Mouse (Mus musculus): ENCODE measurements around the gene Oma1.

The Oma1 gene

GRCm38 (mm10) chr4:103313587-103314525 lies at the start of gene Oma1:
Gene Oma1 (plus strand): TSS chr4:103313812.
- DNase-seq (ENCODE audit: low spot score): peak; percentile 99

- peak; percentile 54 for DNase-seq (ENCODE audit: low spot score)
These were observed 49.7 kb upstream of the Oma1 start for GRCm38 (mm10) chr4:103263812-103264396.

GRCm38 (mm10) chr4:103265166-103265565 lies 48.4 kb upstream of the Oma1 start:
- no peak for DNase-seq (ENCODE audit: low spot score)

- DNase-seq (ENCODE audit: low spot score): no peak
These were observed 44.3 kb upstream of the Oma1 start for GRCm38 (mm10) chr4:103269336-103269735.

GRCm38 (mm10) chr4:103273021-103273420 lies 40.6 kb upstream of the Oma1 start:
- DNase-seq (ENCODE audit: low spot score): no peak

- no peak for DNase-seq (ENCODE audit: low spot score)
These were observed 25.3 kb upstream of the Oma1 start for GRCm38 (mm10) chr4:103288342-103288741.

GRCm38 (mm10) chr4:103290763-103291162 lies 22.8 kb upstream of the Oma1 start, which contains the start of gene 4921539E11Rik:
Gene 4921539E11Rik (minus strand): TSS chr4:103290863.
- no peak for DNase-seq (ENCODE audit: low spot score)

GRCm38 (mm10) chr4:103299342-103299741 lies 14.3 kb upstream of the Oma1 start:
- no peak for DNase-seq (ENCODE audit: low spot score)

- DNase-seq (ENCODE audit: low spot score): no peak
These were observed 9.8 kb upstream of the Oma1 start for GRCm38 (mm10) chr4:103303851-103304250.

- DNase-seq (ENCODE audit: low spot score): no peak
These were observed 906 bp downstream of the Oma1 start for GRCm38 (mm10) chr4:103314526-103314910.

- no peak for DNase-seq (ENCODE audit: low spot score)
These were observed 2.2 kb downstream of the Oma1 start for GRCm38 (mm10) chr4:103315861-103316260.

GRCm38 (mm10) chr4:103321461-103321860 lies 7.8 kb downstream of the Oma1 start:
- DNase-seq (ENCODE audit: low spot score): no peak

GRCm38 (mm10) chr4:103324688-103325451 lies 11.3 kb downstream of the Oma1 start:
- no peak for DNase-seq (ENCODE audit: low spot score)

- DNase-seq (ENCODE audit: low spot score): no peak
These were observed 13.4 kb downstream of the Oma1 start for GRCm38 (mm10) chr4:103326994-103327393.

- DNase-seq (ENCODE audit: low spot score): no peak
These were observed 15.7 kb downstream of the Oma1 start for GRCm38 (mm10) chr4:103329348-103329747.

- no peak for DNase-seq (ENCODE audit: low spot score)
These were observed 21.5 kb downstream of the Oma1 start for GRCm38 (mm10) chr4:103335134-103335533.

GRCm38 (mm10) chr4:103340726-103341125 lies 27.1 kb downstream of the Oma1 start:
- DNase-seq (ENCODE audit: low spot score): no peak

GRCm38 (mm10) chr4:103341620-103342019 lies 28.0 kb downstream of the Oma1 start:
- DNase-seq (ENCODE audit: low spot score): no peak

- DNase-seq (ENCODE audit: low spot score): no peak
These were observed 32.4 kb downstream of the Oma1 start for GRCm38 (mm10) chr4:103346058-103346457.

- no peak for DNase-seq (ENCODE audit: low spot score)
These were observed 33.2 kb downstream of the Oma1 start for GRCm38 (mm10) chr4:103346849-103347248.

GRCm38 (mm10) chr4:103349219-103349618 lies 35.6 kb downstream of the Oma1 start:
- DNase-seq (ENCODE audit: low spot score): no peak

GRCm38 (mm10) chr4:103352926-103353325 lies 39.3 kb downstream of the Oma1 start:
- DNase-seq (ENCODE audit: low spot score): no peak
